Mouse (Mus musculus) megakaryocyte, embryonic 14.5 days (primary cell): ENCODE results near the gene Smug1.

Experiments
- FLI1 ChIP-seq: IDR thresholded peaks from 2 replicates; pipeline ENCODE4 v1.6.1; 2012; ENCODE audit warnings: low read length, inconsistent platforms, mixed read lengths
- GATA1 ChIP-seq: IDR thresholded peaks from 3 replicates; pipeline ENCODE4 v1.6.1; 2012; ENCODE audit warnings: mixed read lengths, low read length, inconsistent platforms, borderline replicate concordance

GRCm38 (mm10) chr15:103170316-103170679 lies 3.4 kb upstream of the Smug1 start:
- TF ChIP-seq GATA1 (no peak), FLI1 (no peak)
